Mouse (Mus musculus): ENCODE measurements at regions not wholly inside any gene's neighbourhood (a gene's known extent, or its start where the extent isn't known, plus 50 kb on each side); places are given as distances from the start of the nearest gene placed in this dataset.

- H3K4me1 ChIP-seq (replicated peaks; ENCODE audit: control insufficient read depth, insufficient read depth, low read length), result no peaks in the 10 kb centered on the region
- TF ChIP-seq CTCF (IDR thresholded peaks at IDR 0.05; ENCODE audit: borderline replicate concordance, control insufficient read depth, extremely low read depth, insufficient read depth, low read length, poor library complexity), result no peak
- no peaks in the 10 kb centered on the region for H3K27me3 ChIP-seq (ENCODE audit: control insufficient read depth, insufficient read depth, low read length)
- no peak overlapping the region for H3K4me3 ChIP-seq (ENCODE audit: control insufficient read depth, insufficient read depth, low read length)
- H3K27ac ChIP-seq (ENCODE audit: control insufficient read depth, insufficient read depth, low read length), result no peak overlapping the region
- 95% methylated on average over 8 of the region's 8 CpGs for whole genome bisulfite sequencing
- no peak for DNase-seq
- no peaks in the 10 kb centered on the region for H3K36me3 ChIP-seq (ENCODE audit: control insufficient read depth, insufficient read depth, low read length)
Measured at GRCm38 (mm10) chr3:143732966-143733725, 471.9 kb downstream of the Lmo4 start.

GRCm38 (mm10) chr3:143729473-143730076 is 475.4 kb downstream of the Lmo4 start:
- Histone ChIP-seq H3K36me3 (ENCODE audit: control insufficient read depth, insufficient read depth, low read length) (no peaks in the 10 kb centered on the region), H3K4me1 (replicated peaks; ENCODE audit: control insufficient read depth, insufficient read depth, low read length) (no peaks in the 10 kb centered on the region), H3K27me3 (ENCODE audit: control insufficient read depth, insufficient read depth, low read length) (no peaks in the 10 kb centered on the region), H3K27ac (ENCODE audit: control insufficient read depth, insufficient read depth, low read length) (no peak overlapping the region), H3K4me3 (ENCODE audit: control insufficient read depth, insufficient read depth, low read length) (no peak overlapping the region)
- DNase-seq, result no peak
- no peak for TF ChIP-seq POLR2A (IDR thresholded peaks at IDR 0.05; ENCODE audit: control insufficient read depth, extremely low read depth, insufficient read depth, low read length, poor library complexity)
- WGBS, result 55% methylated on average over 8 of the region's 8 CpGs

GRCm38 (mm10) chr3:143722571-143722970 is 482.4 kb downstream of the Lmo4 start:
- H3K36me3 ChIP-seq (ENCODE audit: control insufficient read depth, insufficient read depth, low read length), result no peaks in the 10 kb centered on the region
- H3K4me1 ChIP-seq (replicated peaks; ENCODE audit: control insufficient read depth, insufficient read depth, low read length), result no peaks in the 10 kb centered on the region
- H3K27ac ChIP-seq (ENCODE audit: control insufficient read depth, insufficient read depth, low read length), result no peak overlapping the region
- H3K4me3 ChIP-seq (ENCODE audit: control insufficient read depth, insufficient read depth, low read length), result no peak overlapping the region
- no peaks in the 10 kb centered on the region for H3K27me3 ChIP-seq (ENCODE audit: control insufficient read depth, insufficient read depth, low read length)
- 91% methylated on average over 2 of the region's 2 CpGs for WGBS
- DNase-seq, result no peak
- no peak for TF ChIP-seq CTCF (IDR thresholded peaks at IDR 0.05; ENCODE audit: borderline replicate concordance, control insufficient read depth, extremely low read depth, insufficient read depth, low read length, poor library complexity)
- no peak for TF ChIP-seq POLR2A (IDR thresholded peaks at IDR 0.05; ENCODE audit: control insufficient read depth, extremely low read depth, insufficient read depth, low read length, poor library complexity)

- TF ChIP-seq CTCF (IDR thresholded peaks at IDR 0.05; ENCODE audit: borderline replicate concordance, control insufficient read depth, extremely low read depth, insufficient read depth, low read length, poor library complexity), result no peak
- TF ChIP-seq POLR2A (IDR thresholded peaks at IDR 0.05; ENCODE audit: control insufficient read depth, extremely low read depth, insufficient read depth, low read length, poor library complexity), result no peak
- 91% methylated on average over 3 of the region's 3 CpGs for WGBS
- DNase-seq, result no peak
- no peak overlapping the region for H3K27ac ChIP-seq (ENCODE audit: control insufficient read depth, insufficient read depth, low read length)
- H3K4me1 ChIP-seq (replicated peaks; ENCODE audit: control insufficient read depth, insufficient read depth, low read length), result no peaks in the 10 kb centered on the region
- H3K27me3 ChIP-seq (ENCODE audit: control insufficient read depth, insufficient read depth, low read length), result no peaks in the 10 kb centered on the region
- H3K36me3 ChIP-seq (ENCODE audit: control insufficient read depth, insufficient read depth, low read length), result no peaks in the 10 kb centered on the region
- no peak overlapping the region for H3K4me3 ChIP-seq (ENCODE audit: control insufficient read depth, insufficient read depth, low read length)
Measured at GRCm38 (mm10) chr3:143722082-143722481, 482.9 kb downstream of the Lmo4 start.

- Histone ChIP-seq H3K27ac (ENCODE audit: control insufficient read depth, insufficient read depth, low read length) (no peak overlapping the region), H3K36me3 (ENCODE audit: control insufficient read depth, insufficient read depth, low read length) (no peaks in the 10 kb centered on the region), H3K4me3 (ENCODE audit: control insufficient read depth, insufficient read depth, low read length) (no peak overlapping the region), H3K4me1 (replicated peaks; ENCODE audit: control insufficient read depth, insufficient read depth, low read length) (no peaks in the 10 kb centered on the region), H3K27me3 (ENCODE audit: control insufficient read depth, insufficient read depth, low read length) (no peaks in the 10 kb centered on the region)
- no peak for TF ChIP-seq POLR2A (IDR thresholded peaks at IDR 0.05; ENCODE audit: control insufficient read depth, extremely low read depth, insufficient read depth, low read length, poor library complexity)
- TF ChIP-seq CTCF (IDR thresholded peaks at IDR 0.05; ENCODE audit: borderline replicate concordance, control insufficient read depth, extremely low read depth, insufficient read depth, low read length, poor library complexity), result no peak
- WGBS, result 97% methylated on average over 2 of the region's 2 CpGs
- no peak for DNase-seq
Measured at GRCm38 (mm10) chr3:143713183-143713582, 491.8 kb downstream of the Lmo4 start.

GRCm38 (mm10) chr3:143710805-143711469 is 494.1 kb downstream of the Lmo4 start:
- WGBS, result 93% methylated on average over 16 of the region's 16 CpGs
- Histone ChIP-seq H3K27ac (ENCODE audit: control insufficient read depth, insufficient read depth, low read length) (no peak overlapping the region), H3K36me3 (ENCODE audit: control insufficient read depth, insufficient read depth, low read length) (no peaks in the 10 kb centered on the region), H3K4me1 (replicated peaks; ENCODE audit: control insufficient read depth, insufficient read depth, low read length) (no peaks in the 10 kb centered on the region), H3K4me3 (ENCODE audit: control insufficient read depth, insufficient read depth, low read length) (no peak overlapping the region), H3K27me3 (ENCODE audit: control insufficient read depth, insufficient read depth, low read length) (no peaks in the 10 kb centered on the region)
- no peak for DNase-seq
- TF ChIP-seq POLR2A (IDR thresholded peaks at IDR 0.05; ENCODE audit: control insufficient read depth, extremely low read depth, insufficient read depth, low read length, poor library complexity), result no peak
- no peak for TF ChIP-seq CTCF (IDR thresholded peaks at IDR 0.05; ENCODE audit: borderline replicate concordance, control insufficient read depth, extremely low read depth, insufficient read depth, low read length, poor library complexity)

Measured in thymus, adult 2 months (tissue).